In the genomic region with DNA sequence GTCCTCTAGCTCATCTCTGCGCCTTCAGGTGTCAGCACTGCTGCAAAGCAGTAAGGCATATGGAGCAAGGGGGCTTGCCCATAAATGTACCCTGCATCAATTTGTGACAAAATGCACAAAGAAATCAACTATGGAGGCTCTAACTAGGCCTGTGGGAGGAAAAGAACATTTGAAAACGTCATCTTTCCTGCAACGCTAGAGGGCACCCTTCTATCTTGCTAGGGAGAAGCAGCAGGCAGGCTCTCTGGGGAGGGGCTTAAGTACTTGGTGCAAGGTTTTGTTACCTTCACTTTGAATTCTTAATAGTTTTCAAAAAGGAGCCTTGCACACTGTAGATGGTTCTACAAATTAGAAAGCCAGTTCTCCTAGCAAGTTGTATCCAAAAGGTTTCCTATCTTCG, we compare ENCODE assay signal across 8 mouse cellular contexts. TPM values are rescaled to one million over a fixed set of nuclear protein-coding genes. Genes with fewer than 3 reads are reported as not detected.
DNase-seq lines count a peak whose midpoint lies in the region; ATAC-seq and TF ChIP-seq lines count a peak whose summit lies in the region.

No protein-coding gene starts in this region.

- no peak overlapping the region for H3K4me2 ChIP-seq in hindbrain, embryonic 13.5 days
- H3K4me2 ChIP-seq in hindbrain, postnatal 0 days (ENCODE audit: low read depth, low read length), result no peak overlapping the region

- no peaks in the 10 kb centered on the region for H3K9me3 ChIP-seq in hindbrain, embryonic 10.5 days
- H3K9me3 ChIP-seq in hindbrain, embryonic 13.5 days, result no peaks in the 10 kb centered on the region
- no peaks in the 10 kb centered on the region for H3K9me3 ChIP-seq in hindbrain, postnatal 0 days (ENCODE audit: low read length)

- ATAC-seq in hindbrain, embryonic 13.5 days (ENCODE audit: low FRiP score), result no peak
- no peak for ATAC-seq in hindbrain, postnatal 0 days

- 23% methylated on average over 4 of the region's 4 CpGs for WGBS in hindbrain, embryonic 10.5 days
- WGBS in hindbrain, embryonic 13.5 days, result 26% methylated on average over 4 of the region's 4 CpGs
- WGBS in hindbrain, postnatal 0 days, result 28% methylated on average over 4 of the region's 4 CpGs

- DNase-seq in hindbrain, embryonic 10.5 days (ENCODE audit: low spot score), result peak; percentile 54
- peak; percentile 40 for DNase-seq in MN1 (ENCODE audit: low spot score)
- DNase-seq in hindbrain, postnatal 0 days (ENCODE audit: low spot score), result peak; percentile 92
- DNase-seq in left cerebral cortex, postnatal 4 days, result peak; percentile 59
- peak; percentile 79 to 87 for DNase-seq in right cerebral cortex, postnatal 10 days (ENCODE audit: low spot score in 2 of 2)
- DNase-seq in spleen, postnatal 4 days (ENCODE audit: low spot score in 2 of 2), result no peak

- H3K36me3 ChIP-seq in hindbrain, embryonic 10.5 days, result no peaks in the 10 kb centered on the region
- H3K36me3 ChIP-seq in hindbrain, embryonic 13.5 days, result no peaks in the 10 kb centered on the region
- H3K36me3 ChIP-seq in hindbrain, postnatal 0 days (ENCODE audit: insufficient read depth, low read length), result no peaks in the 10 kb centered on the region

- H3K27me3 ChIP-seq in hindbrain, embryonic 10.5 days (ENCODE audit: insufficient read depth, poor library complexity, severe bottlenecking), result peaks cover 34% of the 10 kb centered on the region
- H3K27me3 ChIP-seq in hindbrain, embryonic 13.5 days, result peaks cover 16% of the 10 kb centered on the region
- no peaks in the 10 kb centered on the region; the same call in 1 of the 2 replicates for H3K27me3 ChIP-seq in hindbrain, postnatal 0 days (ENCODE audit: insufficient read depth, low read length)

- TF ChIP-seq POLR2A in cortical plate, adult 2 months (IDR thresholded peaks at IDR 0.05; ENCODE audit: extremely low read depth, insufficient read depth, low read length), result no peak

- peak; percentile 87 for TF ChIP-seq CTCF in cortical plate, adult 2 months (IDR thresholded peaks at IDR 0.05; ENCODE audit: extremely low read depth, insufficient read depth, low read length)
- TF ChIP-seq CTCF in hindbrain, postnatal 0 days (IDR thresholded peaks at IDR 0.05; ENCODE audit: low read depth), result peak; percentile 84

- H3K4me3 ChIP-seq in hindbrain, embryonic 10.5 days, result no peak overlapping the region
- H3K4me3 ChIP-seq in hindbrain, embryonic 13.5 days, result no peak overlapping the region
- H3K4me3 ChIP-seq in cortical plate, adult 2 months (ENCODE audit: insufficient read depth, low read length), result no peak overlapping the region
- H3K4me3 ChIP-seq in hindbrain, postnatal 0 days (ENCODE audit: low read length), result no peak overlapping the region

- H3K27ac ChIP-seq in hindbrain, embryonic 10.5 days, result no peak overlapping the region
- H3K27ac ChIP-seq in hindbrain, embryonic 13.5 days, result no peak overlapping the region
- no peak overlapping the region for H3K27ac ChIP-seq in cortical plate, adult 2 months (ENCODE audit: insufficient read depth, low read length)
- H3K27ac ChIP-seq in hindbrain, postnatal 0 days, result no peak overlapping the region

- intact Hi-C loops in left cerebral cortex, postnatal 4 days (cut with DNase I), result loop anchor here (2.0 to 10.0 kb wide), 2 partner anchors 397 to 459 kb away; no protein-coding TSS in a partner anchor

- H3K4me1 ChIP-seq in hindbrain, embryonic 10.5 days (replicated peaks), result peaks cover 21% of the 10 kb centered on the region
- peaks cover 23% of the 10 kb centered on the region for H3K4me1 ChIP-seq in hindbrain, embryonic 13.5 days (replicated peaks)
- H3K4me1 ChIP-seq in cortical plate, adult 2 months (ENCODE audit: control insufficient read depth, insufficient read depth, low read length), result peaks cover 15% of the 10 kb centered on the region
- H3K4me1 ChIP-seq in hindbrain, postnatal 0 days (ENCODE audit: insufficient read depth, low read length), result peaks cover 6% of the 10 kb centered on the region

- H3K9ac ChIP-seq in hindbrain, embryonic 13.5 days, result no peak overlapping the region
- no peak overlapping the region for H3K9ac ChIP-seq in hindbrain, postnatal 0 days (replicated peaks; ENCODE audit: low read length)

RNA-seq across cellular contexts. Expression of gene Adcy2, which starts 2.8 kb away (rescaled TPM):
- polyA plus RNA-seq in hindbrain, embryonic 10.5 days (2016; fragmentation: Nextera tagmentation; extraction: Ambion mirVana), result 0.81 and 1.5 TPM in 2 replicates
- polyA plus RNA-seq in hindbrain, embryonic 13.5 days (2015; fragmentation: Nextera tagmentation; extraction: Ambion mirVana), result 4.9 TPM in 2 replicates
- polyA plus RNA-seq in cortical plate, adult 2 months (2012; rRNA removed), result 98.3 and 98.5 TPM in 2 replicates
- 35.1 and 44.2 TPM in 2 replicates for total RNA-seq in hindbrain, postnatal 0 days (2014; rRNA removed)
- polyA plus RNA-seq in hindbrain, postnatal 0 days (2015; fragmentation: Nextera tagmentation; extraction: Ambion mirVana), result 16.7 and 16.9 TPM in 2 replicates
- 10 to 100 TPM; 32.4 to 49.9 TPM for total RNA-seq in left cerebral cortex, postnatal 4 days (2021)

Comparison
In these comparisons a context has a peak if more than half of its experiments do, and no peak if none do; other contexts are left out.
1. DNase-seq: peak in hindbrain, embryonic 10.5 days (single experiment), MN1 (single experiment), hindbrain, postnatal 0 days (single experiment), left cerebral cortex, postnatal 4 days (single experiment) and right cerebral cortex, postnatal 10 days (2 of 2); none in spleen, postnatal 4 days (0 of 2).